Mouse (Mus musculus): ENCODE data around the gene Defa25.
"Not testable (repeated sequence)": the region's sequence is repeated elsewhere in the genome, so short reads cannot be mapped to it uniquely, and the experiment has no call there.

Gene Defa25

DNA sequence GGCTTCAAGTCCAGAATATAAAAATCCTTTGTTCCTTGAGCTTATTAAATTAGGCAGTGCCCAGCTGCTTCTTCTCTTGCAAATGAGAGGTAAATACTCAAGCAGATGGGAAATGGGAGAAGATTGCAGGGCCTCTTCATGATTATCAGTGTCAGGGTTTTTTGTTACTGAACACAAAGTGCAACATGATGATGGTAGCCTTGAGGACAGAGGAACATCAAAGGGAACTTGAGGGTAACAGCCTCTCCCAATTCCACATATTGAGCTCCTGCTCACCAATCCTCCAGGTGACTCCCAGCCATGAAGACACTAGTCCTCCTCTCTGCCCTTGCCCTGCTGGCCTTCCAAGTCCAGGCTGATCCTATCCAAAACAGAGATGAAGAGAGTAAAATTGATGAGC is at the start of gene Defa25:
Gene Defa25, plus strand, starts transcription at position 301 of the 400 bp plus-strand sequence.
- DNase-seq (ENCODE audit: low spot score): not testable (repeated sequence)

DNA sequence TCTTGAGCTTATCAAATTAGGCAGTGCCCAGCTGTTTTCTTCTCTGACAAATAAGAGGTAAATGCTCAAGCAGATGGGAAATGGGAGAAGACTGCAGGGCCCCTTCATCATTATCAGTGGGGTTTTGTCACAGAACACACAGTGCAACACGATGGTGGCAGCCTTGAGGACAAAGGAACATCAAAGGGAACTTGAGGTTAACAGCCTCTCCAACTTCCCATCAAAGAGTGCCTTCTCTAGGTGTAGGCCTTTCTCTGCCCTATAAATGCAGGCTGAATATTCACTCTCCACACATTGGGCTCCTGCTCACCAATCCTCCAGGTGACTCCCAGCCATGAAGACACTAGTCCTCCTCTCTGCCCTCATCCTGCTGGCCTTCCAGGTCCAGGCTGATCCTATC is 29.5 kb upstream of the Defa25 start, which contains the start of gene Defa23:
Gene Defa23, plus strand, starts transcription at position 301 of the 400 bp plus-strand sequence.
- DNase-seq (ENCODE audit: low spot score): not testable (repeated sequence)

GRCm38 (mm10) chr8:21064738-21065137 is 19.5 kb upstream of the Defa25 start, which contains the start of gene Defa35:
Gene Defa35 (plus strand): TSS chr8:21065038.
- not testable (repeated sequence) for DNase-seq (ENCODE audit: low spot score)

GRCm38 (mm10) chr8:21093106-21093505 is 8.9 kb downstream of the Defa25 start:
- DNase-seq (ENCODE audit: low spot score): no peak

GRCm38 (mm10) chr8:21095950-21096349 is 11.7 kb downstream of the Defa25 start, which contains the start of gene Gm14851:
Gene Gm14851 (minus strand): TSS chr8:21096050.
- DNase-seq (ENCODE audit: low spot score): not testable (repeated sequence)

DNA sequence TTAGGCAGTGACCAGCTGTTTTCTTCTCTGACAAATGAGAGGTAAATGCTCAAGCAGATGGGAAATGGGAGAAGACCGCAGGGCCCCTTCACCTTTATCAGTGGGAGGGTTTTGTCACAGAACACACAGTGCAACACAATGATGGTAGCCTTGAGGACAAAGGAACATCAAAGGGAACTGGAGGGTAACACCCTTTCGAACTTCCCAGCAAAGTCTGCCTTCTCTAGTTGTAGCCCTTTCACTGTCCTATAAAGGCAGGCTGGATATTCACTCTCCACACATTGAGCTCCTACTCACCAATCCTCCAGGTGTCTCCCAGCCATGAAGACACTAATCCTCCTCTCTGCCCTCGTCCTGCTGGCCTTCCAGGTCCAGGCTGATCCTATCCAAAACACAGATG is 50.1 kb downstream of the Defa25 start, which contains the start of gene Defa30:
Gene Defa30, plus strand, starts transcription at position 301 of the 400 bp plus-strand sequence.
- DNase-seq (ENCODE audit: low spot score): not testable (repeated sequence)
